Mouse (Mus musculus): ENCODE results near the gene Dhh. TPM values are rescaled to one million over a fixed set of nuclear protein-coding genes. Genes with fewer than 3 reads are reported as not detected.
"Not testable (repeated sequence)": the region's sequence is repeated elsewhere in the genome, so short reads cannot be mapped to it uniquely, and the experiment has no call there.

The Dhh gene
- total and polyA plus RNA-seq, 3 experiments = not detected

GRCm38 (mm10) chr15:98922581-98922980, 24.2 kb upstream of the Dhh start:
- DNase-seq (ENCODE audit: extremely low read depth) = no peak
- in situ Hi-C loops (cut with MboI; ENCODE audit: low pct_ligation_motif_present, low pct_unique_long_range_greater_than_20kb, low sequenced_read_pairs) = loop anchor here (10.0 kb wide), 1 partner anchor 1428 kb away; no protein-coding TSS in a partner anchor
- dilution Hi-C loops (cut with MboI; ENCODE audit: extremely low pct_ligation_motif_present, extremely low pct_unique_long_range_greater_than_20kb, low sequenced_read_pairs) = no loop called here
- no peak overlapping the region for H3K9ac ChIP-seq (ENCODE audit: insufficient read depth, low read depth)
- H3K27me3 ChIP-seq (replicated peaks) = no peaks in the 10 kb centered on the region
- H3K4me2 ChIP-seq (ENCODE audit: insufficient read depth, low read depth, poor library complexity, severe bottlenecking) = no peak overlapping the region
- H3K36me3 ChIP-seq (replicated peaks in 1 of 2; ENCODE audit: control insufficient read depth in 1 of 2, insufficient read depth in 1 of 2, low read length in 1 of 2) = peaks cover 0 to 2% of the 10 kb centered on the region in 2 experiments
- no peak overlapping the region for H3K4me3 ChIP-seq (replicated peaks in 1 of 3; ENCODE audit: low read depth in 2 of 3, low read length in 2 of 3, poor library complexity in 1 of 3)
- peaks cover 0 to 9% of the 10 kb centered on the region in 2 experiments; a peak in 2 of 4 replicates for H3K4me1 ChIP-seq (ENCODE audit: control insufficient read depth in 1 of 2, insufficient read depth in 2 of 2)
- TF ChIP-seq RAD21 (IDR thresholded peaks at IDR 0.05; ENCODE audit: low read depth, low read length) (no peak), ZNF384 (IDR thresholded peaks at IDR 0.05; ENCODE audit: low read depth, low read length) (no peak), MXI1 (IDR thresholded peaks at IDR 0.05; ENCODE audit: low read depth, low read length) (no peak), RCOR1 (conservative IDR thresholded peaks at IDR 0.05; ENCODE audit: low read depth, low read length) (no peak), EP300 (IDR thresholded peaks at IDR 0.05; ENCODE audit: low read length) (no peak), ELF1 (IDR thresholded peaks at IDR 0.05; ENCODE audit: low read depth, low read length) (no peak), HCFC1 (IDR thresholded peaks at IDR 0.05; ENCODE audit: low read depth, low read length) (no peak), MAZ (IDR thresholded peaks at IDR 0.05; ENCODE audit: low read depth, low read length) (no peak), NRF1 (IDR thresholded peaks at IDR 0.05; ENCODE audit: low read depth, low read length) (no peak)
- peaks cover 3% of the 10 kb centered on the region for H3K9me3 ChIP-seq (replicated peaks; ENCODE audit: low read length)
- H3K79me2 ChIP-seq (replicated peaks; ENCODE audit: control insufficient read depth, extremely low read depth, insufficient read depth, poor library complexity, severe bottlenecking) = no peaks in the 10 kb centered on the region
- no peak overlapping the region for H3K27ac ChIP-seq (ENCODE audit: insufficient read depth, low read depth)

- in situ Hi-C loops (cut with MboI; ENCODE audit: low pct_ligation_motif_present, low pct_unique_long_range_greater_than_20kb, low sequenced_read_pairs) = loop anchor here (10.0 kb wide), 1 partner anchor 1427 kb away; no protein-coding TSS in a partner anchor
- dilution Hi-C loops (cut with MboI; ENCODE audit: extremely low pct_ligation_motif_present, extremely low pct_unique_long_range_greater_than_20kb, low sequenced_read_pairs) = no loop called here
These were observed 23.2 kb upstream of the Dhh start for GRCm38 (mm10) chr15:98921510-98921909.

GRCm38 (mm10) chr15:98918499-98918895, 20.2 kb upstream of the Dhh start:
- peak overlapping the region; percentile 43 to 85 (median 77) for H3K4me3 ChIP-seq (replicated peaks in 1 of 3; ENCODE audit: low read depth in 2 of 3, low read length in 2 of 3, poor library complexity in 1 of 3)
- H3K4me1 ChIP-seq (ENCODE audit: control insufficient read depth in 1 of 2, insufficient read depth in 2 of 2) = peaks cover 5 to 25% of the 10 kb centered on the region in 2 experiments
- dilution Hi-C loops (cut with MboI; ENCODE audit: extremely low pct_ligation_motif_present, extremely low pct_unique_long_range_greater_than_20kb, low sequenced_read_pairs); H3K27ac ChIP-seq (ENCODE audit: insufficient read depth, low read depth); H3K9me3 ChIP-seq (replicated peaks; ENCODE audit: low read length); H3K27me3 ChIP-seq (replicated peaks); DNase-seq (ENCODE audit: extremely low read depth): not testable (repeated sequence)
- peak overlapping the region; percentile 72 for H3K9ac ChIP-seq (ENCODE audit: insufficient read depth, low read depth)
- peaks cover 2 to 18% of the 10 kb centered on the region in 2 experiments for H3K36me3 ChIP-seq (replicated peaks in 1 of 2; ENCODE audit: control insufficient read depth in 1 of 2, insufficient read depth in 1 of 2, low read length in 1 of 2)
- peaks cover 12% of the 10 kb centered on the region; the same call in 1 of the 2 replicates for H3K79me2 ChIP-seq (replicated peaks; ENCODE audit: control insufficient read depth, extremely low read depth, insufficient read depth, poor library complexity, severe bottlenecking)
- in situ Hi-C loops (cut with MboI; ENCODE audit: low pct_ligation_motif_present, low pct_unique_long_range_greater_than_20kb, low sequenced_read_pairs) = loop anchor here (5.0 kb wide), 1 partner anchor 1501 kb away; no protein-coding TSS in a partner anchor
- peak overlapping the region; percentile 78; the same call in 1 of the 2 replicates for H3K4me2 ChIP-seq (ENCODE audit: insufficient read depth, low read depth, poor library complexity, severe bottlenecking)

More at GRCm38 (mm10) chr15:98921510-98921909, 23.2 kb upstream of the Dhh start:
- Histone ChIP-seq H3K27me3 (replicated peaks) (no peaks in the 10 kb centered on the region), H3K36me3 (replicated peaks in 1 of 2; ENCODE audit: control insufficient read depth in 1 of 2, insufficient read depth in 1 of 2, low read length in 1 of 2) (peaks cover 0 to 2% of the 10 kb centered on the region in 2 experiments), H3K9me3 (replicated peaks; ENCODE audit: low read length) (peaks cover 3% of the 10 kb centered on the region), H3K79me2 (replicated peaks; ENCODE audit: control insufficient read depth, extremely low read depth, insufficient read depth, poor library complexity, severe bottlenecking) (peaks cover 9% of the 10 kb centered on the region; the same call in 1 of the 2 replicates), H3K27ac (ENCODE audit: insufficient read depth, low read depth) (no peak overlapping the region), H3K4me2 (ENCODE audit: insufficient read depth, low read depth, poor library complexity, severe bottlenecking) (no peak overlapping the region), H3K4me1 (ENCODE audit: control insufficient read depth in 1 of 2, insufficient read depth in 2 of 2) (peaks cover under 1 to 8% of the 10 kb centered on the region in 2 experiments; a peak in 3 of 4 replicates), H3K4me3 (replicated peaks in 1 of 3; ENCODE audit: low read depth in 2 of 3, low read length in 2 of 3, poor library complexity in 1 of 3) (no peak overlapping the region), H3K9ac (ENCODE audit: insufficient read depth, low read depth) (no peak overlapping the region)
- TF ChIP-seq CHD2 (IDR thresholded peaks at IDR 0.05; ENCODE audit: low read length) = no peak
- no peak for DNase-seq (ENCODE audit: extremely low read depth)

Measured in CH12.LX (cell line).